Mouse (Mus musculus): ENCODE data around the gene Tmem217.

- TF ChIP-seq CTCF (IDR thresholded peaks at IDR 0.05; ENCODE audit: extremely low read depth, insufficient read depth, low read length): no peak
- TF ChIP-seq POLR2A (IDR thresholded peaks at IDR 0.05; ENCODE audit: extremely low read depth, insufficient read depth, low read length): no peak
Measured at GRCm38 (mm10) chr17:29583569-29583968, 31.4 kb upstream of the Tmem217 start.

Measured in cortical plate, adult 2 months (tissue).